Mouse (Mus musculus): ENCODE data around the gene Ghr. TPM values are rescaled to one million over a fixed set of nuclear protein-coding genes. Genes with fewer than 3 reads are reported as not detected.

Gene Ghr
- total RNA-seq, 2 experiments from 2014 or later = 9.5 to 9.9 TPM

DNA sequence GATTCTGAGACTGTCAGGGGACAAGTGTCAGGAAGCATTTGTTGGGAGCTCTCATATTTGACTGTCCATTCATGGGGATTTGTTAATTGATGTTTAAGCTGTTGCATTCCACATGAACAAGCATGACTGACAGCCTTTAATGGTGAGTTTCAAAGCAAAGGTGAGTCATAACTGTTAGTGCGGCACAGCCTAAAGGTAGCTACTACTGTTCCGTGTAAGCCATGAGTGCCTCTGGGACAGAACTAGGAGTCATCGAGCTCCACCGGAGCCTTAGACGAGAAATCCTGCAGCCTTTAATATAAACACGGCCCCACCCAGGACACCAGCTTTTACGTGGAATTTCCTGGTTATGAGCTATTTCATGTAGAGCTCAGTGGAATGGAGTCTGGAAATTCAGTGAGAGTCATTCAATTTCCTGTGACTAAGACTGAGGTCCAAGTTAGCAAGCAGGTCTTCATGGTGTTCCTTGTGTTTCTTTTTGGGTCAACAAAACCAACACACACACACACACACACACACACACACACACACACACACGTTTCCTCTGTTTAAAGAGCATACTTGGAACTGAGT lies 138.8 kb downstream of the Ghr start:
- no peak for DNase-seq

DNA sequence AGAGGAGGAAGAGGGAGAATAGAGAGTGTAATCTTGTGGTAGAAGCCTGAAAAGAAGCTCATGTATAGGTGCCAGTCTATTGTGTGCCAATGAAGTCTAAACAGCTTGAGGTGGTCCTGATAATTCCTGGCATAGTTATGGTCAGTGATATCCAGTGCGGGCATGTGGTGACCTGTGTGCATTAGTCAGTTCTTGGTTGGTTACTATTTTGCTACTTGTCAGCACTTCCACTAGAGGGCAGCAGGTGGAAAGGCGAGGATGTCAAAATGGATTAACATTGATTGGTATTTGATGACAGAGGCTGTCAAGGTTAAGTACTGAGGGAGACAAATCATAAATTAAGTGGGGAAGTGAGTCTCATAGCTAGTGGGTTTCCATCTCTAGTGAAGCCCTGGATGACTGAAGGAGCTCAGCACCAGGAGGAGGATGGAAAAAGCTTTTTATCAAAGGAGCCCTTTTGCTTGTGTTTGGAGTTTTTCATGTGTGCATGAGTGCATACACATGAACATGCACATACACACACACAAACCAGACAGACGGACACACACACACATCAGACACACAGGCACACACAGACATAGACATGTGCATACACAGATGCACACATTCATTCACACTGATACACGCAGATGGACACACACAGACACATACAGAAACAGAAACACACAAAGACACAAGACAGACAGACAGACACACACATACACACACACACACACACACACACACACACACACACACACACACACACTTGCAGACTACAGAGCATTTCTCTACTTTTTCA lies 141.6 kb downstream of the Ghr start:
- peak; percentile 15 to 21 for DNase-seq

DNA sequence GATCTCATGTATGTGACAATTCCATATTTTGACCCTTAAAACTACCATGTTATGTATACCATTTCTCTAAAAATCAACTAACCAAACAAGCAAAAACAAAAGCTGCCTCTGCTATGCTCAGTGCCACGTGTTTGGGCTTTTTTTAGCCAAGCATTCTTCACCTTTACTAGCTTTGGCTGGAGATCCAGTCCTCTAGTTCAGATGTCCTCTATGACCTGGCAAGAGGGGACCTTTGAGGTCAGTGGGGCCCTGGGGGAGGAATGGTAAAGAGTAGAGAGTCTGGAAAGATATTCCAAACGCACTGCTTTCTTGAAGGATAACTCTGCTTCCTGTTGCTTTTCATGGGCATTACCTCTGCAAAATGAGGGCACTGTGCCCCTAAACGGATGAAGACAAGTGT lies 145.9 kb downstream of the Ghr start:
- DNase-seq = no peak

GRCm38 (mm10) chr15:3435637-3436036 lies 147.7 kb downstream of the Ghr start:
- no peak for DNase-seq

DNA sequence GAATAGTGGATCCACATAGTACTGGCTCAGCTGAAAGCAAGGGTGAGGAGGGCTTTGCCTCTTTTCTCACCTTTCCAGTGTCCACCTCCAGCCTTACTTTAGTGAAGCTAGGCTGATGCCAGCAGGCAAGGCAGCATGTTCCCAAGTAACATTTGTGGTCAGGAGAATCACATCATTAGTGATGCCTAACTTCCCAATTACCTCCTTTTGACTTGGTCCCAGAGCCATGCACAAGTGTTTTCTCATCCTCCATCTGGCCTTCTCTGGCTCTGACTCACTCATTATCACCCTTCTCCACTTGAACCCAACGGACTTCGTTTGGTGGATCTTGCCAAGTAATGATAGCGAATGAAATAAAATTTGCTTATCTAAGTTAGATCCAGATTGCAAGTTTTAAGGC lies 148.8 kb downstream of the Ghr start:
- no peak for DNase-seq

GRCm38 (mm10) chr15:3433281-3433680 lies 150.0 kb downstream of the Ghr start:
- no peak for DNase-seq

GRCm38 (mm10) chr15:3432823-3433222 lies 150.5 kb downstream of the Ghr start:
- no peak for DNase-seq

- DNase-seq = no peak
These were observed 153.9 kb downstream of the Ghr start for GRCm38 (mm10) chr15:3429417-3429816.

DNA sequence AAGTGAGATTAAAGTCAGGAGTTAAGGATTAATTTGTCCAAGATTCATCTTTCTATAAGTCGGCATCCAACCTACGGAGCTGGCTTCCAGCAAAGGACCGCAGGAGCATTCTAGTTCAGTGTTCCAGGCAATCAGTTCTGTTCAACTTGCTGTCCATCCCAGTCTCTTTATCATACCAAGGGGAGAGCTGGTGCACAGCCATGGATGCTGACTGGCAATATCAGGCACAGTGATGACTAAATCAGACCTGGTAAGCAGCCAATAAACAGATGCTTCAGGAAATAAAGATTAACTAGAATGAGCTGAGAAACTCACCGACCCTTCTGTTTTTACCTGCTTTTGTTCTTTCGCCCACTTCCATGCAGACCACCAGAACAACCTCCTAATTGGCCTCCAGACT lies 154.3 kb downstream of the Ghr start:
- no peak for DNase-seq

- DNase-seq = no peak
These were observed 156.9 kb downstream of the Ghr start for GRCm38 (mm10) chr15:3426401-3426800.

DNA sequence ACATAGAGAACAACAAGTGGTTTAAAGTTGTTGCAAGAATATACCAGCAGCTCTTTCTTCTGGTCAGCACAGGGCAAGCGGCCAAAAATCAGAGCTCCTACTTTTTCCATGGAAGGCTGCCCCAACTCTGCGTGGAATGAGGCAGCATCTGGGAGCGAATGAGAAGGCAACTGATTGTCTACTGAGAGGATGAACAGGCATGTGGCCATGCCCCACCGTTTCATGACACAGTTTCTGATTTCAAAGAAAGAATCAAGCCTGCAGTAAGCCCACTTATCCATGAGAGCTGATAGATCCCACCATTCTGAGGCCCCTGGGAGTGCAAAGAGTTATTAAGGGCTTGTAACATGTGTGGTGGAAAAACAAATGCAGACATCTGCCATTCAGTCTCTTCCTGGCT lies 160.1 kb downstream of the Ghr start:
- DNase-seq = no peak

GRCm38 (mm10) chr15:3417699-3418098 lies 165.6 kb downstream of the Ghr start:
- DNase-seq = no peak

DNA sequence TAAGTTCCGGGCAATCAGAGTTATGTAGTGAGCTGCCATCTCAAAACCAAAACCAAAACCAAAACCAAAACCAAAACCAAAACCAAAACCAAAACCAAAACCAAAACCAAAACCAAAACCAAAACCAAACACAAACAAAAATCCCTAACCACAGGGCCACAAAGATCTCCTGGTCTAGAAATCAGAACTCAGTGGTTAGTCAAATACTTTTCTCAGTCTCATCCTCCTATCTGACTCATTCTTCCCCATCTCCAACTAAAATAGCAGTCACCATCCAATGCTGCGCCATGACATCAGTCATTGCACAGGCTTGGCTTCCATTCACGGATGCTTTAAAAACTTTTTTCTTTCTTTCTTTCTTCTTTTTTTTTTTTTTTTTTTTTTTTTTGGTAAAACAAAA lies 170.2 kb downstream of the Ghr start:
- DNase-seq = no peak

GRCm38 (mm10) chr15:3408478-3408877 lies 174.8 kb downstream of the Ghr start:
- DNase-seq = no peak

- no peak for DNase-seq
These were observed 184.1 kb downstream of the Ghr start for GRCm38 (mm10) chr15:3399196-3399595.

DNA sequence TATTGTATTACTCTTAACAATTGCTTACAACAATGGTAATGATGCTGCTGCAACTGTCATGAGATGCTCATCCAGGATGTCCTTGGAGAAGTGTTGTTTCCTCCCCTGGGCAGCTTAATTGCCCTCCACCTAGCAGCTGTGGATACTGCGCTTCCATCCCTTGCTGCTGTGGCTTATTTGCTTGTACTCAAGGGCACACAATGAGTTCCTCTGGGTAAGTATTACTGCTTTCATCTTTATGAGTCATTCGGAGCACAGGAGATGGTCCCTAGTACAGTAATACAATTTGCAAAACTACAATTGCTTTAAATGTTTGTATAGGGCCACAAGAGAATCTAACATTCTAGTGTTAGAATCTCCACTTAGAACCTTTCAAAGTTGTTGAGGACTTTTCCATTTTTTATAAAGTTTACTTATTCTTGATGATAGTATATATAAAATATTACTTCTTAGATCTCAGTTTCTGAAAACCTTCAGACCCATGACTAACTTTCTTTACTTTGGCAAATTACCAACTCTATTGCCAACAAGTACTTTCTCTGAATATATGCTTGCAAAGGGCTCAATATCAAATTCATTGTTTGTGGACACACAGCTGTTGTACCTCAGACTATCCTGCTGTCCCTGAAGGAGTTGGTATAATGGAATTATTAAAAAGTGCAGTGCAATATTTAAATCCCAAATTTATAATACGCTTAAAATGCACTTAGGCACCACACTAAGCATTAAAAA lies 185.8 kb downstream of the Ghr start:
- DNase-seq = no peak

- no peak for DNase-seq
These were observed 187.1 kb downstream of the Ghr start for GRCm38 (mm10) chr15:3396149-3396548.

DNA sequence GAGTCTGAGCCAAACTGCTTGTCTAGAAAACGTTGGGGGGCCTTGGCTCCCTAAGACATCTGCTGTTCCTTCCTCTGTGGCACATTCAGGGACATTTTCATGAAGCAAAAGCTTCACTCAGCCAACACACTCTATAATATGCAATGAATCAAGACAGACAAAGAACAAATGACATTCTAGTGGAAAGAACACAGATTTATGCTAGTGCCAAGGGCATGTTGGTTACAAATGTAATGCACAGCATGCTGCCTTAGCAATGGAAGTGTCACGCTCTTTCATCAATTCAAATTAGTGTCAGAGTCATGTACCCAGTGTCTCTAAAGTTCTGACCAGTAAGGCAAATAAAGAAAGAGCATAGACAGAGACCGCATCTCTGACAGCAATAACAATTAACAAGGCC lies 187.6 kb downstream of the Ghr start:
- no peak for DNase-seq

DNA sequence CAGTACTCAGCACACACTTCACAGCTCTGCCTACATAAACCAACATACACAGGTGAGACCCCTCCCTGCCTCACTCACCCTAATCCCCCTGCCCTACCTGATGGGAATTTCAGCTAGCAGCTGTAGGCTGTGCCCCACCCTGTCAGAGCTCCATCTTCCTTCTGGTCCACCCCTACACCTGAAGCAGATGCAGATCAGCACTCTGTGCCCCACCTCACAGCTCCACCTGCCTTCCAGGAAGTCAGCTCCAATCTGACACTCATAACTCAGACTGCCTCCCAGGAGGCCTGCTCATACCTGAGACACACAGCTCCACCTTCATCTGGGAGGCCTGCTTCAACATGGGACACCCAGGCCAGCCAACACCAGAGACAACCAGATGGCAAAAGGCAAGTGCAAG lies 192.6 kb downstream of the Ghr start:
- no peak for DNase-seq

DNA sequence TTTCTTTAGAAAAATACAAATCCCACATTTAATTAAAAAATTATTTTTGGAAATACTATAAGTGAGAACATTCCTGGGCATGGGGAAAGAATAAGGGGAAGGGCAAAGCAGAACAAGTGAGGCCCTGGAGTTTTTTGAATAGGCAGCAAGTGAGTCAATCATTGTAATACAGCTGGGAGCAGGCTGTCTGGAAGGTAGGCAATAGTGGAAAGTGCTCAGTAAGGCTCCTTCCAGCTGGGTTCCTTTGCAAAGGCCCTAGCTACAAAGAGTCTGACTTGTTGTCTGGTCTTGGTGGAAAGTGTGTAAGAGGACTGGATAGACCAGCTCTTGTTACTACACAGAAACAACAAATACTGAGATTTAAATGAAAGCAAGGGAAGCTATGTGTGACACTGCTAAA lies 194.3 kb downstream of the Ghr start:
- DNase-seq = no peak

DNA sequence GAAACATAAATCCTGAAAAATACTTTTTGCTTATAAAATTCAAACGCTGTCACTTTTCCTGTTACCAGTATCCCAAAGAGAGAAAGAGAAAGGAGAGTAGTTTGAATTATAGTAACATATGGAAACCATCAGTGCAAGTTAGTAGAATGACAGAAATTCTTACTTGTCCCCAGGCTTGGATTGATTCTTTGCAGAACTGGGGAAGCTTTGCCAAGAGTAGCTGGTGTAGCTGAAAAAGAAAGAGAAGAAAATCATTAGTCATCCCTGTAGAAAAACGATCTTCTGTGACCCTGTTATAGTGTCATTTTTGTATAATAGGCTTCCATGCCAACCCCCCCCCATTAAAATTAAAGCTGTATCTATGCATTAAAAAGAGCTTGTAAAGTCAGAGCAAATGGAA lies 194.8 kb downstream of the Ghr start:
- DNase-seq = no peak

DNA sequence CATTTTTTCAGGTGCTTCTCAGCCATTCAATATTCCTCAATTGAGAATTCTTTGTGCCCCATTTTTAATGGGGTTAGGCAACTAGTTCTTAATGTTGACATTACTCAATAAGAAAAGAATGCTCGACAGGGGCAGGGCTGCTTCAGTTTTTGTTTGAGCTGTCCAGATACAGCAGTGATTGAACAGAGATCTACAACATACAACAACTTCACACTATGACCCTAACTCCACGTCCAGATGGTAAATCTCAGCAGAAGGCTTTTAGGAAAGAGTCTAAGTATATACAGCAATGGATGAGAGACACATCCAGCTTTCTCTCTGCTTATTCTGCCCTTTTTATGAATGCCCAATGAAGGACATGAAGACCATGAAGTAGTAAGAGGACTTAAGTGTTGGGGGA lies 199.5 kb downstream of the Ghr start:
- no peak for DNase-seq

DNA sequence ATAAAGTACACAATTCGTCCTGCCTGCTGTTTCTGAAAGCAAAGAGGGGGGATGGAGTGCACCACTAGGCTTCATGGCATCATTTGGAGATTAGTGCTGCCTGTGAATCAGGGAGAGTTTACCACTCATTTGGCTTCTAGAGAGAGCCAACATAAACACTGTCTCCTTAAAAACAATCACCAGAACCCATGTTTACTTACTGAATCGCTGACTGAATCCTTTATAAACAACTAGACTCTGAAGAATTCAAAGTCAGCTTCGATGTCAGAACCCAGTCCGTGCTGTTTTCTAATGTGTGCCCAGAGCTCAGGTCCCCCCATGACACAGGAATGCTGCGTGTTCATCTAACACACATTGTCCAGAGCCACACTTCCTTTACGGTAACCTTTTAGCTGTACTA lies 201.9 kb downstream of the Ghr start:
- no peak for DNase-seq

- no peak for DNase-seq
These were observed 214.9 kb downstream of the Ghr start for GRCm38 (mm10) chr15:3368261-3368832.
